In the genomic region with DNA sequence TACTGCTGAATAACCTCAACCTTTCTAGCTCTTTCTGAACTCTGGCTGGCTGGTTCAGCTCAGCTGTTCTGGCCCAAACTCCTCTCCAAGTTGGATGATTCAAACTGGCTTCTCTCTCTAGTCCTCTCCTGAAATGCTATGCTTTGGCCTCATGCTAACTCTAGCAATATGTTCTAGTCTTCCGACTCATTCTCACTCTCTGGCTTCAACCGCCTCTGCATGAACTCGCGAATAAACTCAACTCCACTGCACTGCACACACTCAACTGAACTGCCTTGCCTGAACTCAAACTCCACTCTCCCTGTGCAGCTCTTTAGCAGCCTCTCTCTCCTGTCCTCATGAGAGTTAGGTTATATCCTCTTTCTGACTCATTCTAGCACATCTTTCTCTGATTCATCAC, we compare ENCODE assay signal across 22 mouse cellular contexts. TPM values are rescaled to one million over a fixed set of nuclear protein-coding genes. Genes with fewer than 3 reads are reported as not detected.
"Had no signal": no experiment of that assay in that cellular context is flagged by ENCODE, and none has a peak within 500 bp of the region (broad histone marks: within the 10 kb centered on the region; RNA-seq: fewer than 3 reads in every experiment).

No protein-coding gene starts in this region.

- DNase-seq: lung, adult 18-20 months; lung, embryonic 14.5 days; lung, postnatal 10 days; lung, postnatal 4 days; retina, postnatal 1 day; right cerebral cortex, postnatal 14 days; right cerebral cortex, postnatal 4 days; spleen, adult 18-20 months; thymus, adult 2 months; thymus, postnatal 25 days; thymus, postnatal 4 days had no signal

- H3K4me3 ChIP-seq: midbrain, embryonic 10.5 days; midbrain, embryonic 13.5 days; midbrain, embryonic 15.5 days; neural tube, embryonic 12.5 days; stomach, embryonic 15.5 days had no signal

- H3K36me3 ChIP-seq: midbrain, embryonic 10.5 days; midbrain, embryonic 13.5 days; midbrain, embryonic 15.5 days; neural tube, embryonic 12.5 days; stomach, embryonic 15.5 days had no signal

- H3K27ac ChIP-seq: liver, embryonic 14.5 days; midbrain, embryonic 10.5 days; midbrain, embryonic 13.5 days; midbrain, embryonic 15.5 days; neural tube, embryonic 12.5 days; stomach, embryonic 15.5 days; stomach, postnatal 0 days had no signal

RNA-seq across cellular contexts. Expression of gene Acta1, which starts 7.4 kb away (rescaled TPM):
- total RNA-seq: megakaryocyte, adult 5-6 weeks; megakaryocyte-erythroid progenitor cell, adult 5-6 weeks; monocyte, adult 5-6 weeks; neutrophil, adult 5-6 weeks had no signal
